Mouse (Mus musculus): ENCODE results near the gene Inf2. TPM values are rescaled to one million over a fixed set of nuclear protein-coding genes. Genes with fewer than 3 reads are reported as not detected.
A peak's percentile ranks its signal among the peaks of the same experiment; 100 is the strongest.

Gene Inf2
- total RNA-seq, 2 experiments from 2014 or later, result 21.2 to 24.0 TPM

DNA sequence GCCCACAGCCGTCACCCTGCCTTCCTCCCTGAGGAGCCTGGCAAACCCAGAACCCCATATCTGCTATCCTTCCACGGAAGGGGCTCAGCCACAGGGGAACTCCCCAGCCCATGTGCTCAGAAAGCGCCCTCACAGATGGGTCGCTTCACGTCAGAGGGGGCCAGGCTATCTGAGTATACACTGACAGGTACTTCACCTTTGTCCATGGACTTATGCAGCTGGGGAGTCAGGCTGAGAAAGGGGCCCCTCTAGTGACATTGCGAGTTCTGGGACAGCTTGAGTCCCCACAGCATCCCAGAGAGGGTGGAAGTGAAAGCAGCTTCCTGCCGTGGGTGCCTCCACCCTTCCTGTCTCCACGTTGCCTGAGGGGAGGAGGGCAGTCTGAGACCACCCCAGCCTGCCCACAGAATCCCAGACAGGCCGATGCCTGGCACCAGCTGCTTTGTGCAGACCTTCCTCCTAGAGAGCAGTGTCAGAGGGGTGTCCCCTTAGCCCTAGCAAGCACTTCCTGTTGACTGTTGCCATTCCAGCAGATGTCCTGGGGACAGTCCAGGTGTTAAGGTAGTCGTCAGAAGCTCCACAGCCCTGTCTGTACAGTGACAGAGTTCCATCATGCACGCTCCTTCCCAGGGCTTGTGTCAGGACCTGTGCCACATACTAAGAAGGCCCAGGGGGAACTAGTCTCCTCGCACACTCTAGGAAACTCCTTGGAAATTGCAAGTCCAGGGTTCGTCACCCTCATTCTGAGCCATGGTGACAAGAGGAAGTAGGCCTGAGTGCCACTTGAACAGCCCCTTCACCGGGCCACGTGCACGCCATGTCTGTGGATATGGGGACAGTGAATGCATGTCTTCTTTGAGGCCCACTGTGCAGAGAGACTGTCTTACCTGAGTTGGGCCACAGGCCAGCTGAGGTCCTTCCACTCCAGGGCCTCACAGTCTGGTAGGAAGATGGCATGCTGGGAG lies 5.6 kb downstream of the Inf2 start:
- no peak for DNase-seq (ENCODE audit: low spot score in 2 of 2)

GRCm38 (mm10) chr12:112594989-112595388 lies 6.4 kb downstream of the Inf2 start:
- DNase-seq (ENCODE audit: low spot score in 2 of 2), result no peak

- DNase-seq (ENCODE audit: low spot score in 2 of 2), result peak in 1 of 2 experiments; percentile 63
Measured at GRCm38 (mm10) chr12:112595626-112596025, 7.0 kb downstream of the Inf2 start.

GRCm38 (mm10) chr12:112596454-112596853 lies 7.9 kb downstream of the Inf2 start:
- no peak for DNase-seq (ENCODE audit: low spot score in 2 of 2)

GRCm38 (mm10) chr12:112596891-112597500 lies 8.4 kb downstream of the Inf2 start:
- no peak for DNase-seq (ENCODE audit: low spot score in 2 of 2)

- DNase-seq (ENCODE audit: low spot score in 2 of 2), result no peak
Measured at GRCm38 (mm10) chr12:112597618-112598017, 9.0 kb downstream of the Inf2 start.

GRCm38 (mm10) chr12:112599198-112599597 lies 10.6 kb downstream of the Inf2 start:
- no peak for DNase-seq (ENCODE audit: low spot score in 2 of 2)

- no peak for DNase-seq (ENCODE audit: low spot score in 2 of 2)
Measured at GRCm38 (mm10) chr12:112599942-112600611, 11.5 kb downstream of the Inf2 start.

GRCm38 (mm10) chr12:112604022-112604421 lies 15.4 kb downstream of the Inf2 start:
- no peak for DNase-seq (ENCODE audit: low spot score in 2 of 2)

GRCm38 (mm10) chr12:112604709-112605649 lies 16.4 kb downstream of the Inf2 start:
- DNase-seq (ENCODE audit: low spot score in 2 of 2), result peak in 1 of 2 experiments; percentile 68

DNA sequence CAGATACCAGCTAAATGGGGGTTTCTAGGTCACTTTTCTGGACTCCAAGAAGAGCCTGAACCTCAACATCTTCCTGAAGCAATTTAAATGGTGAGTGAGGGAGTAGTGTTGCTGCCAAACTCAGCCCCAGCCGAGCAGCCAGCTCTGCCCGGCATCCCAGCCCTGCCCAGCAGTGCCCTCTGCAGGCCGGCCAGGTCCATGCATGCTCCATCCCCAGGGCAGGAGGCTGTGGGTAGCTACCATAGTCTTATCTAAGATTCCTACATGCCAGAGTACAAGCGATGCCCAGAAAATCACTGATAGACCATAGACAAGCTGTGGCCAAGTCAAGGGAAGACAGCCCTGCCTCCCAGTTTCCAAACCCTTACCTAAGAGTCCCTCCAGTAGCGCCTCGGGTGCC lies 17.2 kb downstream of the Inf2 start:
- DNase-seq (ENCODE audit: low spot score in 2 of 2), result peak; percentile 74 to 77

- DNase-seq (ENCODE audit: low spot score in 2 of 2), result no peak
Measured at GRCm38 (mm10) chr12:112606998-112607397, 18.4 kb downstream of the Inf2 start.

GRCm38 (mm10) chr12:112609031-112609430 lies 20.4 kb downstream of the Inf2 start:
- DNase-seq (ENCODE audit: low spot score in 2 of 2), result no peak

- no peak for DNase-seq (ENCODE audit: low spot score in 2 of 2)
Measured at GRCm38 (mm10) chr12:112616668-112617067, 28.1 kb downstream of the Inf2 start.

GRCm38 (mm10) chr12:112617184-112617583 lies 28.6 kb downstream of the Inf2 start:
- DNase-seq (ENCODE audit: low spot score in 2 of 2), result no peak

DNA sequence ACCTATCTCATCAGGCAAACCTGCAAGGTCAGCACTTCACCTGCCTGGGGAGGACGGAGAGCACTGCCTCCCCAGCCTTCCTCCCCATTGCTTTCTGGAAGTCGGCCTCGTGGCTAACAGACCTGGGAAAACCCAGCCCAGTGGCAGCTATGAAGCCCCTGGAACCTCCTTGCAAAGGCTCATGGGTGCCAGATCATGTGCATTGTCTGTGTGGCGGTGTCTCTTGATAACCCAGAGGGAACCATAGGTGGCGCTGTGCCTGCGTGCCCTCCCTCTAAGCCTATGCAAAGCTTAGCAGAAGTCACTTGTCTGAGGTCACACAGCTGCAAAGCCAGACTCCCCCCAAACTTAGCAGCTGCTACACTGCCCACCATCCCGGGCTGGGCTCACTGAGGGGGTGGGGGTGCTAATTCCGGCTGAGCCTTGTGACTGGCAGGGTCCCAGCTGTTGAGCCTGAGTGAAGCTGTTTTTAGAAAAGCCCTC lies 29.4 kb downstream of the Inf2 start:
- DNase-seq (ENCODE audit: low spot score in 2 of 2), result peak in 1 of 2 experiments; percentile 78

- DNase-seq (ENCODE audit: low spot score in 2 of 2), result no peak
Measured at GRCm38 (mm10) chr12:112618981-112619685, 30.5 kb downstream of the Inf2 start.

- DNase-seq (ENCODE audit: low spot score in 2 of 2), result peak; percentile 48 to 66
Measured at GRCm38 (mm10) chr12:112619686-112620353, 31.2 kb downstream of the Inf2 start, which contains the start of gene Adssl1. Gene Adssl1, plus strand, starts transcription at chr12:112620045.

Measured in gastrocnemius, postnatal 4 days (tissue).